Mouse (Mus musculus) midbrain, embryonic 14.5 days (tissue): ENCODE measurements around the gene Zfp653. TPM values are rescaled to one million over a fixed set of nuclear protein-coding genes. Genes with fewer than 3 reads are reported as not detected.
A peak's percentile ranks its signal among the peaks of the same experiment; 100 is the strongest.
"Not testable (repeated sequence)": the region's sequence is repeated elsewhere in the genome, so short reads cannot be mapped to it uniquely, and the experiment has no call there.

Experiments
- ATAC-seq: fragments of 200-750 bp; cut with Nextera tagmentation; 2 replicates; pipeline ENCODE4 v1.8.0; 2017; ENCODE audit warnings: moderate number of reproducible peaks, moderate library complexity; ENCODE audit not compliant: low FRiP score, low TSS enrichment
- DNase-seq: peaks from one replicate; pipeline ENCODE4 v3.0.0-alpha.2; 2015
- H3K27ac ChIP-seq: fragments of 300-500 bp; sonication (generic); replicated peaks from 2 replicates; pipeline ENCODE4 v1.5.1; 2014; ENCODE audit warnings: mild to moderate bottlenecking, low read depth, low read length, moderate library complexity
- H3K27me3 ChIP-seq: fragments of 300-500 bp; sonication (generic); 2 replicates; pipeline ENCODE4 v1.6.1; 2014; ENCODE audit warnings: low read length, control low read depth, mixed read lengths; ENCODE audit not compliant: control insufficient read depth, insufficient read depth
- H3K36me3 ChIP-seq: fragments of 300-500 bp; sonication (generic); 2 replicates; pipeline ENCODE4 v1.6.1; 2014; ENCODE audit warnings: low read length, control low read depth; ENCODE audit not compliant: control insufficient read depth, insufficient read depth
- H3K4me1 ChIP-seq: fragments of 300-500 bp; sonication (generic); 2 replicates; pipeline ENCODE4 v1.6.1; 2014; ENCODE audit warnings: mild to moderate bottlenecking, antibody characterized with exemption, low read length, control low read depth; ENCODE audit not compliant: control insufficient read depth, insufficient read depth
- H3K4me2 ChIP-seq: fragments of 300-500 bp; sonication (generic); 2 replicates; pipeline ENCODE4 v1.6.1; 2014; ENCODE audit warnings: mild to moderate bottlenecking, low read length, moderate library complexity
- H3K4me3 ChIP-seq: fragments of 300-500 bp; sonication (generic); replicated peaks from 2 replicates; pipeline ENCODE4 v1.5.1; 2014; ENCODE audit warnings: low read depth, low read length
- H3K9ac ChIP-seq: fragments of 300-500 bp; sonication (generic); replicated peaks from 2 replicates; pipeline ENCODE4 v1.6.1; 2014; ENCODE audit warnings: mild to moderate bottlenecking, low read length, moderate library complexity
- H3K9me3 ChIP-seq: fragments of 300-500 bp; sonication (generic); 2 replicates; pipeline ENCODE4 v1.6.1; 2016; ENCODE audit warnings: low read length, control low read depth, mixed read lengths; ENCODE audit not compliant: control insufficient read depth
- WGBS: fragments of 180-500 bp; shearing (Covaris S2); extraction: QIAGEN DNeasy Blood & Tissue Kit; methylation state at CpG from one replicate; pipeline ENCODE4 v1.1.7; 2014; 5-methylcytosine and 5-hydroxymethylcytosine counted together
- polyA plus RNA-seq: library from polyadenylated mRNA; unstranded; fragments of >200 nt; fragmentation: Nextera tagmentation; extraction: Ambion mirVana; gene quantifications from 2 replicates; pipeline ENCODE4 v1.2.1, GENCODE M21; 2014

Gene Zfp653
- polyA plus RNA-seq, 1 experiment from 2014 or later = 14.7 TPM

- peak overlapping the region; percentile 81 for H3K4me2 ChIP-seq
- WGBS = 34% methylated on average over 4 of the region's 4 CpGs
- peaks cover 8% of the 10 kb centered on the region for H3K4me1 ChIP-seq
- no peak overlapping the region for H3K27ac ChIP-seq
- no peaks in the 10 kb centered on the region for H3K27me3 ChIP-seq
- ATAC-seq (no peak), DNase-seq (no peak)
- H3K9ac ChIP-seq = peak overlapping the region; percentile 83
- peaks cover 13% of the 10 kb centered on the region for H3K36me3 ChIP-seq
- H3K4me3 ChIP-seq = peak overlapping the region; percentile 75
- H3K9me3 ChIP-seq = no peaks in the 10 kb centered on the region
Measured at GRCm38 (mm10) chr9:22084667-22085021, 13.5 kb upstream of the Zfp653 start.

- no peak overlapping the region for H3K9ac ChIP-seq
- no peaks in the 10 kb centered on the region for H3K9me3 ChIP-seq
- no peak for DNase-seq
- 94% methylated on average over 23 of the region's 23 CpGs for WGBS
- 0 out of 2 replicates have a peak, but pooled peaks cover 3% of the 10 kb centered on the region for H3K4me1 ChIP-seq
- no peak for ATAC-seq
- no peak overlapping the region for H3K27ac ChIP-seq
- no peak overlapping the region for H3K4me3 ChIP-seq
- H3K27me3 ChIP-seq = no peaks in the 10 kb centered on the region
- no peak overlapping the region for H3K4me2 ChIP-seq
- peaks cover 43% of the 10 kb centered on the region for H3K36me3 ChIP-seq
Measured at GRCm38 (mm10) chr9:22076223-22076622, 5.0 kb upstream of the Zfp653 start.

- H3K9ac ChIP-seq, H3K4me2 ChIP-seq, H3K9me3 ChIP-seq, H3K4me1 ChIP-seq, H3K27ac ChIP-seq, H3K27me3 ChIP-seq, DNase-seq, ATAC-seq, H3K4me3 ChIP-seq: not testable (repeated sequence)
- 79% methylated on average over 5 of the region's 5 CpGs for WGBS
- H3K36me3 ChIP-seq = peaks cover 43% of the 10 kb centered on the region
Measured at GRCm38 (mm10) chr9:22075778-22076177, 4.6 kb upstream of the Zfp653 start.

GRCm38 (mm10) chr9:22072276-22072675 lies 1.1 kb upstream of the Zfp653 start:
- ATAC-seq (no peak), DNase-seq (no peak)
- Histone ChIP-seq H3K36me3 (peaks cover 33% of the 10 kb centered on the region), H3K4me1 (0 out of 2 replicates have a peak, but pooled peaks cover 9% of the 10 kb centered on the region), H3K9me3 (no peaks in the 10 kb centered on the region), H3K27me3 (no peaks in the 10 kb centered on the region), H3K9ac (no peak overlapping the region), H3K4me2 (no peak overlapping the region), H3K4me3 (no peak overlapping the region), H3K27ac (no peak overlapping the region)
- 93% methylated on average over 4 of the region's 4 CpGs for WGBS

GRCm38 (mm10) chr9:22069881-22070553 lies 1.2 kb downstream of the Zfp653 start:
- no peak overlapping the region for H3K27ac ChIP-seq
- 0 out of 2 replicates have a peak, but pooled peaks cover 9% of the 10 kb centered on the region for H3K4me1 ChIP-seq
- peak; percentile 3 for ATAC-seq
- no peaks in the 10 kb centered on the region for H3K27me3 ChIP-seq
- peak overlapping the region; percentile 62 for H3K4me2 ChIP-seq
- no peak for DNase-seq
- peaks cover 47% of the 10 kb centered on the region for H3K36me3 ChIP-seq
- H3K4me3 ChIP-seq = peak overlapping the region; percentile 80
- WGBS = 63% methylated on average over 4 of the region's 4 CpGs
- no peaks in the 10 kb centered on the region for H3K9me3 ChIP-seq
- H3K9ac ChIP-seq = peak overlapping the region; percentile 90; the same call in 1 of the 2 replicates

GRCm38 (mm10) chr9:22067195-22067594 lies 4.0 kb downstream of the Zfp653 start:
- H3K36me3 ChIP-seq = peaks cover 58% of the 10 kb centered on the region
- ATAC-seq = no peak
- WGBS = 92% methylated on average over 5 of the region's 5 CpGs

GRCm38 (mm10) chr9:22066433-22066832 lies 4.7 kb downstream of the Zfp653 start:
- ATAC-seq = no peak
- Histone ChIP-seq H3K4me1 (0 out of 2 replicates have a peak, but pooled peaks cover 7% of the 10 kb centered on the region), H3K4me3 (no peak overlapping the region), H3K36me3 (peaks cover 62% of the 10 kb centered on the region), H3K27me3 (no peaks in the 10 kb centered on the region), H3K9me3 (no peaks in the 10 kb centered on the region), H3K4me2 (no peak overlapping the region), H3K27ac (no peak overlapping the region), H3K9ac (no peak overlapping the region)
- 76% methylated on average over 3 of the region's 3 CpGs for WGBS
- DNase-seq = peak; percentile 54

More at GRCm38 (mm10) chr9:22067195-22067594, 4.0 kb downstream of the Zfp653 start:
- H3K9ac ChIP-seq = no peak overlapping the region
- DNase-seq = no peak
- H3K27ac ChIP-seq = no peak overlapping the region
- no peaks in the 10 kb centered on the region for H3K9me3 ChIP-seq
- 0 out of 2 replicates have a peak, but pooled peaks cover 9% of the 10 kb centered on the region for H3K4me1 ChIP-seq
- H3K4me3 ChIP-seq = no peak overlapping the region
- no peak overlapping the region for H3K4me2 ChIP-seq
- no peaks in the 10 kb centered on the region for H3K27me3 ChIP-seq

GRCm38 (mm10) chr9:22065642-22066041 lies 5.5 kb downstream of the Zfp653 start:
- no peak overlapping the region for H3K27ac ChIP-seq

DNA sequence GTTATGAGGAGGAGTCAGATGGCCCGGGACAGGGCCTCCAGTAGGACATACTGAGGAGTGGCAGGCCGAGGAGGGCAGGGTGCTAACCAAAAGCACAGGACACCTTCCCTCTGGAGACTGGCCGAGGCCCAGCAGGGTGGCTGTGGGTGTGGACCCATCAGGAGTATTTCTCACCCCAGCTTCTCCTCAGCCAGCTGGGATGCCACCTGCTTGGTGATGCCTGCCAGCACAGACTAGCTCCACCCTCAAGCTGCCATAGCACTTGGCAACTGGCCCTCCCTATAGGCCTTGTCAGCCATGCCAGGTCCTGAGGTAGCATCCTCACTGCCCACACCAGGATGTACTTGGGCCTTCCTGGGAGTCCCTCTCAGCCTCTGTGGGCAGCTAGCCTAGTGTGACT lies 6.8 kb downstream of the Zfp653 start:
- no peak for ATAC-seq

More at GRCm38 (mm10) chr9:22065642-22066041, 5.5 kb downstream of the Zfp653 start:
- 96% methylated on average over 11 of the region's 11 CpGs for WGBS
- Histone ChIP-seq H3K4me1 (0 out of 2 replicates have a peak, but pooled peaks cover 7% of the 10 kb centered on the region), H3K4me2 (no peak overlapping the region), H3K9ac (no peak overlapping the region), H3K27me3 (no peaks in the 10 kb centered on the region), H3K36me3 (peaks cover 70% of the 10 kb centered on the region), H3K9me3 (no peaks in the 10 kb centered on the region), H3K4me3 (no peak overlapping the region)
- no peak for DNase-seq
- ATAC-seq = no peak

More for the DNA sequence above, 6.8 kb downstream of the Zfp653 start:
- H3K4me1 ChIP-seq = no peaks in the 10 kb centered on the region
- 92% methylated on average over 3 of the region's 3 CpGs for WGBS
- H3K9ac ChIP-seq = no peak overlapping the region
- H3K27ac ChIP-seq = no peak overlapping the region
- H3K27me3 ChIP-seq = no peaks in the 10 kb centered on the region
- no peaks in the 10 kb centered on the region for H3K9me3 ChIP-seq
- H3K36me3 ChIP-seq = peaks cover 78% of the 10 kb centered on the region
- H3K4me3 ChIP-seq = no peak overlapping the region
- H3K4me2 ChIP-seq = no peak overlapping the region
- no peak for DNase-seq
